Mouse (Mus musculus) cerebellum, adult 8-10 months (tissue): ENCODE measurements around the gene Atg7.

Source experiments
- DNase-seq: peaks from one replicate; pipeline ENCODE4 v3.0.0; 2022

Atg7 gene

GRCm38 (mm10) chr6:114685412-114685811, 42.5 kb downstream of the Atg7 start:
- DNase-seq: no peak

DNA sequence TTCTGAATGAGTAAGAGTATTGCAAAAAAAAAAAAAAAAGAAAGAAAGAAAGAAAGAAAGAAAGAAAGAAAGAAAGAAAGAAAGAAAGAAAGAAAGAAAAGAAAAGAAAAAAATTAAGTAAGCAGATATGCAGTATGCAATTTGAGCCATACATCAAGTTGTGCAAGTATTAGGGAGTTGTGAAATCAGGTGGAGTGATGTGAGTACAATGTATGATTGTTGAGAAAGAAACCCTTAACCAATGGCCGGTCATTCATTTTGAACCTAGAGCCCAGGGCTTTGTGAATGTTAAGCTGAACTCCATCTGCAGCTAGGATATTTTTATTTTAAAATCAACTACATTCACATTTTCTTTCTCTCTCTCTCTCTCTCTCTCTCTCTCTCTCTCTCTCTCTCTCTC, 44.1 kb downstream of the Atg7 start:
- no peak for DNase-seq

DNA sequence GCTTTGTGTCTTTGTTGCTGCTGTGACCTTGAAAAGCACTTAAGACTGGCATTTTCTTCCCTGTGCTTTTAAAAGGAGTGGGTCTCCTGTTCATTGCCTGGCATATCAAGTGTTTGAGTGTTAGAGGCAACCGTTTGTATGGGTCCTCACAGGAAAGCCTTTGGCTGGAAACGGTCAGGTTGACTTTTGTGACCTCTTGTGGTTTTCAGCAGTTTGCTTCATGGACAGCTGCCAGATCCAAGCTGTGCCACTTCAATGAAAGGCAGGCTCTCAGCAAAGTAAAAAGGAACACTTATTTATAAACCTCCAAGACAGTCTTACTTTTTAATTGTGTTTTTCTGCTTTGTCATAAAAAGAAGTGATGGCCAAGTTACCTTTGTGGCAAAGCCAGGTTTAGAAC, 47.8 kb downstream of the Atg7 start:
- no peak for DNase-seq

GRCm38 (mm10) chr6:114691530-114691929, 48.6 kb downstream of the Atg7 start:
- DNase-seq: no peak

DNA sequence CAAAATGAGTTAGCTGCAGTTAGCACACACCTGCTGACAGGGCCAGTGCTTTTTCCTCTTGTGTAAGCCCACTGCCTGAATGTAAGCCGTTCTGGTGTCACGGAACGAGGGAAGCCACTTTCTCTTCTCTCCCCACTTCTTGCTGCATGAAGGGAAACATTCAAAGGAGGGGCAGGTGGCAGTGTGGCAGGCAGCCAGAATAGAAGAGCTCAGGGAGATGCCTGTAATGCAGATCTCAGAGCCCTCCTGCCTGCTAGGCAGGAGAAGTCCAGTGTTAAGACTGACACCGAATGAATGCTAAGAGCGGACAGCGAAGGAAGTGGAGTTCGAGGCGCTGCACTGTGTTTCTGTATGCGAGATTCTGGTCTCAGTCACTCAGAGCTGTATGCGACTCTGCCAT, 49.8 kb downstream of the Atg7 start:
- peak; percentile 10 for DNase-seq

DNA sequence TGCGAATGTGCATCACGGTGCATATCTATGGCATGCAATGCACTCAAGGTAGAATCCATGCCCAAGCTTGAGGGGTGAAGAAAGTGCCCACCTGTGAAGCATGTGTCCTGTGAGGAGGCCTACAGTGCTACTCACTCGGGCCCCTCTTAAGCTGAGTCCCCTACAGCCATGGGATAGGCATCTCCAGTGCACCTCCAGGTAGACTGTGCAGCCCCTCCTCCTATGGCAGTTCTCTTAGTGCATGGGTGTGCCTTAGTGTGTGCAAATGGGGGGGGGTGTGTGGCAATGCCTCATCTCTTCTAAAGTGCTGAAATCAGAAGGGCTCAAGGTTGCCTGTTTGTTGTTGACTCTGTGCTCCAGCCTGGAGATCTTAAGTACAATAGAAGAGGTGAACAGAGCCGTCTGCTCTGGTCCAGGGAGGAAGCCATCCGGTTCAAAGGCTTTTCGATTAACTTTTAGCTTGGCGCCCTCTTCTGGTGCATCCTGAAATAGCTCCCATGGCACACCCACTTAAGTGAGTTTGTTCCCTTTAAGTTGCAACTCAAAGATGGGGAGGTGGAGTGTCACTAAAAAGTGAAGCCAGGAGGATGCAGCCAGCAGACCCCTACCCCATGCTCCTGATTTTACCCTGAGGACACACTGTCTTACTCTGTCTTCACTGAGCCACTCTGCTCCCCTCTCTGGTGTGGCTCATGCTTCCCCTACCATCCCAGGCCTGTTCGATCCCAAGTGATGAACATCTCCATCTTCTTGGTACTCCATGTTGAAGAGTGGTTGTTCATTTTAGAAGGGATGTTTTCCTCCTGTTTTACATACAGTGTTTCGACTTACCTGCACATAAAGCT, 55.0 kb downstream of the Atg7 start:
- DNase-seq: peak; percentile 48

- DNase-seq: no peak
Observed at GRCm38 (mm10) chr6:114698578-114698977, 55.7 kb downstream of the Atg7 start.

- DNase-seq: no peak
Observed at GRCm38 (mm10) chr6:114700704-114701103, 57.8 kb downstream of the Atg7 start.

DNA sequence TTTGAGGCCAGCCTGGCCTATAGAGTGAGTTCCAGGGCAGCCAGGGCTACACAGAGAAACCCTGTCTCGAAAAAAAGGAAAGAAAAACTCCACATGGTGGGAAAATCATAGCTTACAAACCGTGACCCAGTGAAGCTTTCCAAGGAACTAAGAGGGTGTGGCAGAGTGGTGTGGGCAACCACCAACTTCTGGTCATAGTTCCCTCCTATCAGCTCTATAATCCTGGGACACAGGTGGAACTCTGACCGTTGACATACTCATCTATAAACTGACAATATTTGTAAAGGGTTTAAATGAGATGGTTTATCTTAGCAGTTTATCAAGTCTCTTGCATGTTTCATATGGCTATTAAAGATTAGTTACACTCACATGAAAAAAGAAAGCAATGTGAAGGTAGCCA, 64.1 kb downstream of the Atg7 start:
- no peak for DNase-seq

DNA sequence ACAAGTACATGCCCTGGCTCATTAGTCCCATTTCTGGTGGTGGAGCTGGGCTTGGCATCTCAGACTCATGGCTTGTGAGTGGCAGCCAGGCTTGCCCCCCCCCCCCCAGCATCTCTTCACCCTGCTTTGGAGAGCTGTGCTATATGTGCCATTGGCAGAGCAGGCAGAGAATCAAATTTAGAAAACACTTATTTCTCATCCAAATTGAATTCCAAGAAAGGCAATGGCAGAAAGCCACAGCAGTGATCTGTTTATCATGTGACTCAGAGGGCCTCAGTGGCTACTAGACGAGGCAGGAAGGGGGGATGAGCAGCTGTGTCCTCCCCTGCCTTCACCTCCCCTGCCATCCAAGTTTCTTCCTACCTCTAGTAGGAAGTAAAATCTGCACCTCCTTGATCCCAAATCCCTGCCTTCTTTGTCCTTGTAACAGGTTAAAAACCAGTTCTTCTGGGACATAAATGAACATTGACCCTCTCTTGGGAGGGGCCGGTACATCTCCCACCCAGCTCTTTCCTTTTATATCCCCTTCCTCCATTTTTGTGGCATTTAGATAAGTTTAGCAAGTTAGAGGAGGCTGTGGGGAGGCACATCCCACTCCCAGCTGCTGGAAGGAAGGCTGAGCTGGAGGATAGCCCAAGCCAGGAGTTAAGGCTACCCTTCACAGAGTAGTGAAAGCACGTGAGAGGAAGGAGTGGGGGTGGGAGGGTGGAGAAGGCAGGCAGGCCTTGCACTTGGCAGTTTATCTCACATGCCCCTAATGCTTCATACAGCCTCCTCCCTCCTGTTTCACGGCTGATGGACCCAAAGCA, 69.5 kb downstream of the Atg7 start:
- DNase-seq: no peak

DNA sequence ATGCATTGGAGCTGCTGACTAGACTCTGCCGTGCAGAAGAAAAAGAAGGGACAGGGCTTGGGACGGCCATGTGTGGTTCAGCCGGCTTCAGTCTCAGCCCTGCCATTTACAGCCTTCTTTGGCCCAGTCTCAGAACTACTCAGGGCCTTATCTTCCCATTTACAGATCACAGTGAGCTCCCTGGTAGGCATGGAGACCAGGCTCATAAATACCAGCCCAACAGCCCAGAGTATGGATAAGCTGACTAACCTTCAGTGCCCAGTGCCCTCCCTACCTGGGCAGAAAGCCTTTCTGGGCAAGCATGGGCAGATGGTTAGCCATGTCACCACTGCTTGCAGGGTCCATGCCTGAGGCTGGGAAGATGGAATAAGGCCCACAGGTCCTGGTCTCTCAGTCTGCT, 70.6 kb downstream of the Atg7 start:
- no peak for DNase-seq

GRCm38 (mm10) chr6:114714654-114715053, 71.8 kb downstream of the Atg7 start:
- no peak for DNase-seq

DNA sequence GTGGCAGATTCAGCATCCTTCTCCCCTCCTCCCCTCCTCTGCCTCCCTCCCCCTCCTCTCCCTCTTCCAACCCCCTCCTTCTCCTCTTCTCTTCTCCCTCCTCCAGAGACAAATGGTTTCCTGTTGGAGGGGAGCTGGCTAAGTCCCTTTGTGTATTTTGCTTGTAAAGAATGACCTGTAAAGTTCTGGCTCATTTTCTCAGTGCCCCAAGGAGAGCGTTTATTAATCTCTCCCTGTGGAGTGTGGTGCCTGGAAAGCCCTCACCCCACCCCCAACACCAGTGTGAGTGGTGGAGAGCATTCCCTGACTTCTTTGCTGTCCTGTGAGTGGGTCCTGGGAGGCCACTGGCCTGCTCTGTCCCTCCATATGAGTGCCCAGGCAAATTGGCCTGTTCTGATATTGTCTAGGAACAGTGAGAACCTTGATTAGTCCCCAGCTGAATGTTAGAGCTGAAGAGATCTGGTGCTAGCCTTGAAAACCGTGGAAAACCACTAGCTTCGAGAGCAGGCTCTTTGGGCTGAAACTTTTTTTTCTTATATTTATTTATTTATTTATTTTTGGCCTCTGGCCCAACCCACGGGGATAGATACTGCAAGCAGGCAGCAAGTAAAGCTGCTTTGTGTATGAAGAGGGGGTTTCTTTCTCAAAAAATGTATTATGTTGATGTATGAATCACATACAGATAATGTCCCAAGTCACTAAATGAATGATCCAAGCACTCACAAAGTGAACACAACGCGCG, 72.6 kb downstream of the Atg7 start:
- no peak for DNase-seq

GRCm38 (mm10) chr6:114719100-114719499, 76.2 kb downstream of the Atg7 start:
- no peak for DNase-seq

DNA sequence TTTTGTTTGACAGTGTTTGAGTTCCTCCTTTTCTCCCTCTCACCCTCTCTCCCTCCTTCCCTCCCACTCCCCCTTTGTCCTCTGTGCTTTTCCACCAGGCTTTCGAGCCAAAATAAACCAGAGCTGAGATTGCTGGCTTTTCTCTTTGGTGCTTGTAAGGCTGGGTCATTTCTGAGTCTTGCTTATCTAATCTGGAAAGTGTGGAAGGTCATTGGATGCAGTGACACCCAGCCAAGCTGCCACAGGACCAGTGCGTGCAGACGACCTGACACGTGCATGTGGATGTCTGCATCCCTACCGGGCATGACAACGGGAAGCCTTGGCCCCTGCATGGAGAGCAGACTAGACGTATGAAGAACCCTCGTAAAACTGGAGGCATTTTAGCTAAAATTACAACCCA, 76.8 kb downstream of the Atg7 start:
- no peak for DNase-seq

GRCm38 (mm10) chr6:114722046-114722445, 79.1 kb downstream of the Atg7 start:
- no peak for DNase-seq

- peak; percentile 16 for DNase-seq
Observed at GRCm38 (mm10) chr6:114723925-114724324, 81.0 kb downstream of the Atg7 start.

DNA sequence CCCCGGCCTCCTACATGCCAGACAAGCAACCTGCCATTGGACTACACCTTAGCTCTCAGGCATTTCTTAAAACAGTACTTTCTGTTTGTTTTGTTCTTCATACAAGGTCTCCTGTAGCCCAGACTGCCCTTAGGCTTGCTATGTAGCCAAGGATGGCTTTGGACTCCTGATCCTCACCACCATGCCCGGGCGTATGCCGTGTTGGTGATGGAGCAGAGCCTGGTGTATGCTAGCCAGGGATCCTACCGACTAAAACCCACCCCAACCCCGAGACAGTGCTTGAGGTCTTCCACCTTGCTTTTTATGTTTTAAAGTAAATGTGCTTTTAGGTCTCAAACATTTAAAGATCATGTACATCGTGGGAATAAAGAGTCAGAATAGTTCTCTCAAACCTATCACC, 81.5 kb downstream of the Atg7 start:
- DNase-seq: no peak

DNA sequence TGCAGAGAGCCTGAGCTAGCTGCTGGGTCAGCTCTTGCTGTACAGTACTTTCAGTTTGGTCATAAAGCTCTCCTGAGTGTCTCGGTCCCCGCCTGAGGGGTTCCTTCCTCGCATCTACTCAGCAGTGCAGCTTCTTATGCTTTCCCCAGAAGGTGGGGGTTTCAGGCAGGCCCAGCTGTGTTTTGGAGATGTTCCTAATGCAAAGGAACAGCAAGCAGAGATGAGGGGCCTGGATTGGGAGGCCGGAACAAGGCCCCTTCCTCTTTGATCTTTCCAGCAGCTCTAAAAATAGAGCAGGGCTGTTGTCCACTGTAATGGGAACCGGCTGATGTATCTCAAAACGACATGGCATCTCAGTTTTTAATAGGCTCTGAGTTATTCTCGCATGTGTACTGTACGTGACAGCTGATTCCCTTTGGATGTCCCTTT, 82.3 kb downstream of the Atg7 start:
- DNase-seq: no peak

DNA sequence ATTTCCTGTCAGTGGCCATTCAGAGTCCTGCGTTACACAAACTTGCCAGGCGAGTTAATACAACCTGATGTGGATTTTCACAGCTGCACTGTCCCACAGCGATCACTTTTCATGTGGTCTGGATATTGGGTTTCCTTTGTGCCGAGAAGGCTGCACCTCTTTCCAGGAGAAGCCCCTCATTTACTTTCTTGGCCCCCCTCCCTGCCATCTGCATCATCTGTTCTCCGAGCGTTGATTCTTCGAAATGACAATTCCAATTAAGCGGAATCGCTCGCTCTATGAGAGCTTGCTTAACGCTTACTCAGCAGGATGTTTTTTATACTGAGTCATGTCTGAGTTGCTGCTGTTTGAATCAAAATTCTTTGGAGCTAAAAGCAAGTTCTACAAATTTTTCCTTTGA, 83.8 kb downstream of the Atg7 start:
- no peak for DNase-seq

GRCm38 (mm10) chr6:114733156-114733555, 90.3 kb downstream of the Atg7 start:
- DNase-seq: no peak

- DNase-seq: no peak
Observed at GRCm38 (mm10) chr6:114733681-114734080, 90.8 kb downstream of the Atg7 start.

- no peak for DNase-seq
Observed at GRCm38 (mm10) chr6:114735054-114735453, 92.2 kb downstream of the Atg7 start.

DNA sequence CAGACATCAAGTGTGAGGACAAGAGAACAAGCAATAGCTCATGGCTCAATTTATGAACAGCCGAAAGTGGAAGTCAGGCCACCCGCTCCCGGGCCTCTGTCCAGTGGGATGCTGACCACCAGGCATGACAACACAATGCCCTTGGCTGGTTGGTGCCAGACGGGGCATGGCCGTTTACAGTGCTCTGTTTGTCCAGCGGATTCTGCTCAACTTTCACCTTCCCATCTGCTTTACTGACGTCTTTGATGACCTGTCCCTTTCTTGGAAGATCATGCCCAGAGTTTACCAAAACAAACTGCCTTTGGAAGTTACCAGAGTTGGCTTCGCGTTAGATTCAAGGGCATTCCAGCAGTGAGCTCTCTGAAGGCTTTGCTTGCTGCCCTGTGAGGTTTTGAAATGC, 93.5 kb downstream of the Atg7 start:
- no peak for DNase-seq
